Mouse (Mus musculus) cerebellum, adult 2 months (tissue): ENCODE results near the gene Scrn2. TPM values are rescaled to one million over a fixed set of nuclear protein-coding genes. Genes with fewer than 3 reads are reported as not detected.

Source experiments
- DNase-seq, 2 experiments: peaks; one replicate each; pipeline ENCODE4 v3.0.0; 2021
- H3K27ac ChIP-seq: fragments of 200-500 bp; 2 replicates; pipeline ENCODE4 v1.5.1; 2012; ENCODE audit warnings: low read length, control low read depth, inconsistent platforms; ENCODE audit not compliant: insufficient read depth
- H3K27me3 ChIP-seq: fragments of 200-500 bp; 2 replicates; pipeline ENCODE4 v1.6.1; 2012; ENCODE audit warnings: inconsistent platforms, mild to moderate bottlenecking, low read length, moderate library complexity; ENCODE audit not compliant: control insufficient read depth, insufficient read depth
- H3K4me1 ChIP-seq: fragments of 200-500 bp; 2 replicates; pipeline ENCODE4 v1.6.1; 2011; ENCODE audit warnings: low read length; ENCODE audit not compliant: control insufficient read depth, insufficient read depth
- H3K4me3 ChIP-seq: fragments of 200-500 bp; replicated peaks from 2 replicates; pipeline ENCODE3; 2011; ENCODE audit warnings: mild to moderate bottlenecking, low read depth, low read length, control low read depth; ENCODE audit not compliant: insufficient read depth
- CTCF ChIP-seq: fragments of 200-500 bp; IDR thresholded peaks from 2 replicates; pipeline ENCODE4 v1.5.1; 2011; ENCODE audit warnings: low read depth, mild to moderate bottlenecking, control low read depth, low read length, moderate library complexity, borderline replicate concordance; ENCODE audit not compliant: insufficient read depth
- POLR2A ChIP-seq: fragments of 200-500 bp; IDR thresholded peaks from 2 replicates; pipeline ENCODE4 v1.6.1; 2011; ENCODE audit warnings: low read length, control low read depth, borderline replicate concordance; ENCODE audit not compliant: insufficient read depth
- WGBS: fragments of 180-500 bp; shearing (Covaris S2); methylation state at CpG from one replicate; pipeline ENCODE4 v1.1.7; 2018; 5-methylcytosine and 5-hydroxymethylcytosine counted together
- polyA plus RNA-seq: library from polyadenylated mRNA; depleted of rRNA; stranded (reverse); fragments of >200 nt; gene quantifications from 2 replicates; pipeline ENCODE4 v1.2.3, GENCODE M21; 2012; rRNA removed

The Scrn2 gene
- polyA plus RNA-seq, result 12.2 and 13.9 TPM in 2 replicates

- no peaks in the 10 kb centered on the region for H3K27me3 ChIP-seq
- H3K4me1 ChIP-seq, result peaks cover 3% of the 10 kb centered on the region; the same call in 1 of the 2 replicates
- H3K4me3 ChIP-seq, result peak within 1 kb of the TSS; percentile 86
- TF ChIP-seq POLR2A, result no peak
- peak; percentile 91 for TF ChIP-seq CTCF
- no peak within 1 kb of the TSS for H3K27ac ChIP-seq
- peak; percentile 79 to 90 for DNase-seq
- WGBS, result under 1% methylated on average over 25 of the region's 25 CpGs
These were observed at the start of gene Scrn2 for GRCm38 (mm10) chr11:97029686-97030417. TSS of gene Scrn2 (plus strand) at chr11:97029938.

GRCm38 (mm10) chr11:96980021-96980420, 49.7 kb upstream of the Scrn2 start:
- Histone ChIP-seq H3K4me3 (no peak overlapping the region), H3K27ac (no peak overlapping the region), H3K27me3 (no peaks in the 10 kb centered on the region), H3K4me1 (peaks cover 10% of the 10 kb centered on the region)
- 75% methylated on average over 5 of the region's 5 CpGs for WGBS
- no peak for TF ChIP-seq POLR2A
- TF ChIP-seq CTCF, result no peak
- DNase-seq, result no peak

DNA sequence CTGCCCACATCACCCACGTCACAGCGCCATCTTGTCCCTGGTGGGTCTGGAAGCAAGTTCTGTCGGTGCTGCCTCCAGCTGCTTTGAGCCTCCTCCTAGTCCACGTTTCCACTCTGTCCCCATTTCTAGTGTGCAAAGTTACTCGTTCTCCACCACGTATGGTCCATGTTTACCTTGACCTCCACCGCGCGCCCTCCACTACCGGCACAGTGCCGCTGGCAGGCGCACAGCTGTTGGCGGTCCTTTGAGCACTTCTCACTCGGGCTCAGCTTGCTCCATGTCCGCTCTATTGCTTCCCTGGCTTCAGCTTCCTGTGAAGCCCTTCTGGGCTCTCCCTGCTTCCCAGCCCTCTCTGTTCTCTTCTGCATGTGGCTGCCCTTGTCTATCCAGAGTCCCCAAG, 48.3 kb upstream of the Scrn2 start:
- Histone ChIP-seq H3K4me1 (peaks cover 3% of the 10 kb centered on the region), H3K4me3 (no peak overlapping the region), H3K27ac (no peak overlapping the region), H3K27me3 (no peaks in the 10 kb centered on the region)
- WGBS, result 78% methylated on average over 15 of the region's 15 CpGs
- no peak for DNase-seq
- TF ChIP-seq CTCF (no peak), POLR2A (no peak)

- DNase-seq, result peak; percentile 85 to 88
- WGBS, result 4% methylated on average over 7 of the region's 7 CpGs
- Histone ChIP-seq H3K4me1 (peaks cover 3% of the 10 kb centered on the region), H3K27me3 (no peaks in the 10 kb centered on the region), H3K4me3 (peak overlapping the region; percentile 28), H3K27ac (no peak overlapping the region)
- TF ChIP-seq POLR2A, result no peak
- peak; percentile 95 for TF ChIP-seq CTCF
These were observed 47.4 kb upstream of the Scrn2 start for GRCm38 (mm10) chr11:96982355-96982754.

DNA sequence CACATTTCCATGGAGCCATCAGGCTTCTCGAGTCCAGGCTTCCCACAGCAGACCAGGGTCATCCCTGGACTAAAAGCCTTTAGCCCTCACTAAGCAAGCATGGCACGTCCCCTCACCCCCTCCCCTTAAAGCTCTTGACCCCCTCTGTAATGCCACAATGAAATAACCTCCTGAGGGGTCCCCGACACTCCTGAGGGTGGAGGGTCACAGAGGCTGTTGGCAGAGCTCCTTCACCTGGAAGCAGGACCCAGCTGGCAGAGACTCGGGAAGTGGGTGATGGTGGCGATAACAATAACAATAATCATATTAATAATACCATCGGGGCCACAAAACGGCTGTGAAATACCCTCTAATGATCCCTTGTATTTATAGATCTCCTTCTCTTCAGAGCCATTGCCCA, 46.9 kb upstream of the Scrn2 start, which contains the start of gene Sp2:
TSS of gene Sp2 (minus strand) at position 101 of the 400 bp plus-strand sequence.
- peak within 1 kb of the TSS; percentile 28 for H3K4me3 ChIP-seq
- no peak for DNase-seq
- H3K4me1 ChIP-seq, result peaks cover 3% of the 10 kb centered on the region
- no peaks in the 10 kb centered on the region for H3K27me3 ChIP-seq
- no peak within 1 kb of the TSS for H3K27ac ChIP-seq
- TF ChIP-seq POLR2A, result no peak
- TF ChIP-seq CTCF, result no peak
- WGBS, result 76% methylated on average over 7 of the region's 7 CpGs

GRCm38 (mm10) chr11:96984903-96985302, 44.8 kb upstream of the Scrn2 start:
- Histone ChIP-seq H3K4me1 (no peaks in the 10 kb centered on the region), H3K4me3 (no peak overlapping the region), H3K27ac (no peak overlapping the region), H3K27me3 (no peaks in the 10 kb centered on the region)
- no peak for DNase-seq
- WGBS, result 31% methylated on average over 4 of the region's 4 CpGs
- no peak for TF ChIP-seq POLR2A
- TF ChIP-seq CTCF, result no peak

- Histone ChIP-seq H3K27me3 (no peaks in the 10 kb centered on the region), H3K4me3 (no peak overlapping the region), H3K4me1 (no peaks in the 10 kb centered on the region), H3K27ac (no peak overlapping the region)
- no peak for TF ChIP-seq POLR2A
- TF ChIP-seq CTCF, result no peak
- WGBS, result 33% methylated on average over 3 of the region's 3 CpGs
- DNase-seq, result no peak
These were observed 43.3 kb upstream of the Scrn2 start for GRCm38 (mm10) chr11:96986463-96986862.
